Mouse (Mus musculus) lung, adult 2 months (tissue): ENCODE measurements around the gene Smo.

ENCODE experiments used
- CTCF ChIP-seq: fragments of 200-500 bp; IDR thresholded peaks from 2 replicates; pipeline ENCODE4 v1.5.1; 2011; ENCODE audit warnings: mild to moderate bottlenecking, low read length, control low read depth; ENCODE audit not compliant: insufficient read depth
- POLR2A ChIP-seq: fragments of 200-500 bp; IDR thresholded peaks from 2 replicates; pipeline ENCODE4 v1.6.1; 2011; ENCODE audit warnings: low read depth, mild to moderate bottlenecking, control low read depth, low read length, borderline replicate concordance; ENCODE audit errors: extremely low read depth

- no peak for TF ChIP-seq CTCF
- no peak for TF ChIP-seq POLR2A
Measured at GRCm38 (mm10) chr6:29695975-29696374, 39.3 kb upstream of the Smo start.
